Mouse (Mus musculus) gastrocnemius, postnatal 10 days (tissue): Measurements from ENCODE around the gene Fnbp1. TPM values are rescaled to one million over a fixed set of nuclear protein-coding genes. Genes with fewer than 3 reads are reported as not detected.

Source experiments
- DNase-seq: peaks from one replicate; pipeline ENCODE4 v3.0.0; 2021; ENCODE audit warnings: mixed read lengths
- total RNA-seq, 2 experiments: library from RNA; stranded (reverse); gene quantifications; 2 replicates each; pipeline ENCODE4 v1.2.3; 2021

Fnbp1 gene
- total RNA-seq, 2 experiments from 2014 or later: 27.9 to 30.3 TPM

- no peak for DNase-seq
These were observed 47.2 kb downstream of the Fnbp1 start for GRCm38 (mm10) chr2:31094565-31094964.

- no peak for DNase-seq
These were observed 48.9 kb downstream of the Fnbp1 start for GRCm38 (mm10) chr2:31092939-31093338.

GRCm38 (mm10) chr2:31091182-31091581 lies 50.6 kb downstream of the Fnbp1 start:
- DNase-seq: no peak

GRCm38 (mm10) chr2:31089607-31090006 lies 52.2 kb downstream of the Fnbp1 start:
- DNase-seq: no peak

- DNase-seq: no peak
These were observed 52.9 kb downstream of the Fnbp1 start for GRCm38 (mm10) chr2:31088871-31089270.

- DNase-seq: peak; percentile 34
These were observed 53.8 kb downstream of the Fnbp1 start for GRCm38 (mm10) chr2:31087663-31088661.

GRCm38 (mm10) chr2:31087085-31087484 lies 54.7 kb downstream of the Fnbp1 start:
- DNase-seq: no peak

- no peak for DNase-seq
These were observed 55.3 kb downstream of the Fnbp1 start for GRCm38 (mm10) chr2:31086543-31086942.

- DNase-seq: no peak
These were observed 57.5 kb downstream of the Fnbp1 start for GRCm38 (mm10) chr2:31084169-31084850.

GRCm38 (mm10) chr2:31083372-31083771 lies 58.4 kb downstream of the Fnbp1 start:
- DNase-seq: no peak

GRCm38 (mm10) chr2:31082639-31083038 lies 59.2 kb downstream of the Fnbp1 start:
- DNase-seq: no peak

- no peak for DNase-seq
These were observed 60.5 kb downstream of the Fnbp1 start for GRCm38 (mm10) chr2:31081349-31081748.

GRCm38 (mm10) chr2:31079117-31079516 lies 62.7 kb downstream of the Fnbp1 start:
- no peak for DNase-seq

GRCm38 (mm10) chr2:31077574-31077973 lies 64.2 kb downstream of the Fnbp1 start:
- DNase-seq: no peak

GRCm38 (mm10) chr2:31076351-31077140 lies 65.3 kb downstream of the Fnbp1 start:
- no peak for DNase-seq

GRCm38 (mm10) chr2:31075836-31076235 lies 66.0 kb downstream of the Fnbp1 start:
- no peak for DNase-seq

GRCm38 (mm10) chr2:31075168-31075567 lies 66.6 kb downstream of the Fnbp1 start:
- DNase-seq: no peak

- no peak for DNase-seq
These were observed 72.3 kb downstream of the Fnbp1 start for GRCm38 (mm10) chr2:31069506-31069905.

GRCm38 (mm10) chr2:31069114-31069445 lies 72.7 kb downstream of the Fnbp1 start:
- DNase-seq: no peak

GRCm38 (mm10) chr2:31068246-31069113 lies 73.3 kb downstream of the Fnbp1 start:
- DNase-seq: peak; percentile 48

- DNase-seq: no peak
These were observed 74.0 kb downstream of the Fnbp1 start for GRCm38 (mm10) chr2:31067696-31068245.
